Mouse (Mus musculus): ENCODE data around the gene Nfe2l3. TPM values are rescaled to one million over a fixed set of nuclear protein-coding genes. Genes with fewer than 3 reads are reported as not detected.

The Nfe2l3 gene
- polyA plus RNA-seq, 1 experiment from 2014 or later, result 3.1 TPM

DNA sequence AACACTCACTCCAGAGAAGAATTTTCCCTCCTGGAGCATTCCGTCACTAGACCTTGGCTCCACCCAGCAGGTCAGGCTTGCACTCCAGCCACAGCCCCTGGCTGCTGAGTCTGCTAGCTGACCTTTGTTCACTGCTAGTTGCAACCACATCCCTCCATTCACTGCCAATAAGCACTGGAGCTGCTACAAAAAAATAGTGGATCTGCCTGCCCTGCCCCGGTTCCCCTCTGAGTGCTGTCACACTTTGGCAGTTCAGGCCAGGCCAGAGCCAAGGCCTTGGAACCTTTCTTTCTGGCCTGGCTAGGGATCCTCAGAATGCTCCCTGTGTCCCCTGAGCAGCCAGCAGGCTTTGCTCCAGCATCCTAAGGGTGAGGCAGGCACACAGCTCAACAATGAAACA, 57.3 kb downstream of the Nfe2l3 start:
- H3K4me1 ChIP-seq, result peaks cover 28% of the 10 kb centered on the region
- H3K9ac ChIP-seq, result no peak overlapping the region
- H3K27me3 ChIP-seq (replicated peaks), result no peaks in the 10 kb centered on the region
- no peak overlapping the region for H3K4me2 ChIP-seq
- peak overlapping the region; percentile 57 for H3K27ac ChIP-seq (replicated peaks)
- ATAC-seq (ENCODE audit: extremely low read depth, insufficient number of reproducible peaks, low FRiP score, low TSS enrichment), result no peak
- H3K4me3 ChIP-seq, result no peak overlapping the region
- WGBS, result 24% methylated on average over 2 of the region's 2 CpGs
- peaks cover 6% of the 10 kb centered on the region for H3K9me3 ChIP-seq
- peaks cover 5% of the 10 kb centered on the region for H3K36me3 ChIP-seq

GRCm38 (mm10) chr6:51497321-51498111, 65.0 kb downstream of the Nfe2l3 start:
- no peak overlapping the region for H3K4me2 ChIP-seq
- no peak for ATAC-seq (ENCODE audit: extremely low read depth, insufficient number of reproducible peaks, low FRiP score, low TSS enrichment)
- H3K4me3 ChIP-seq, result no peak overlapping the region
- H3K4me1 ChIP-seq, result no peaks in the 10 kb centered on the region
- no peaks in the 10 kb centered on the region for H3K9me3 ChIP-seq
- H3K27me3 ChIP-seq (replicated peaks), result no peaks in the 10 kb centered on the region
- WGBS, result 50% methylated on average over 8 of the region's 8 CpGs
- no peak overlapping the region for H3K9ac ChIP-seq
- H3K36me3 ChIP-seq, result no peaks in the 10 kb centered on the region
- no peak overlapping the region for H3K27ac ChIP-seq (replicated peaks)

DNA sequence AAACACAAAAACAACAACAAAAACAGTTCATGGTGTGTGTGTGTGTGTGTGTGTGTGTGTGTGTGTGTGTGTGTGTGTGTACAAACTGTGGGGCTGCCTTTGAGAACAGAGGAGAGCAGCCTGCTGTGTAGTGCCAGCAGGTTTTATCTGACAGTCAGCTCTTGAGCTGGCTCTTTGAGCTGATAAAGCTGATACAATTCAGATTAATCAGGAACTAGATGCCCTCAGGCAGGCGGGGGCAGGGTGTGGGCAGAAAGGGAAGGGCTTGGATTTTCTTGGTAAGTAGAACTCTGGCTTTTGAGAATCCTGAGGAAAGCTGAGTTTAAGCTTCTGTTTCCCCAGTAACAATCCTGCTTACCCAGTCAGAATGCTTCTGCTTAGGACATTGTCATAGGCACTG, 73.2 kb downstream of the Nfe2l3 start:
- H3K27me3 ChIP-seq (replicated peaks), result no peaks in the 10 kb centered on the region
- WGBS, result 38% methylated on average over 1 of the region's 1 CpGs
- peaks cover 9% of the 10 kb centered on the region; the same call in 1 of the 2 replicates for H3K4me1 ChIP-seq
- ATAC-seq (ENCODE audit: extremely low read depth, insufficient number of reproducible peaks, low FRiP score, low TSS enrichment), result no peak
- H3K27ac ChIP-seq (replicated peaks), result no peak overlapping the region
- no peak overlapping the region for H3K9ac ChIP-seq
- H3K36me3 ChIP-seq, result no peaks in the 10 kb centered on the region
- no peak overlapping the region for H3K4me2 ChIP-seq
- H3K4me3 ChIP-seq, result no peak overlapping the region
- no peaks in the 10 kb centered on the region for H3K9me3 ChIP-seq

- H3K36me3 ChIP-seq, result no peaks in the 10 kb centered on the region
- H3K27ac ChIP-seq (replicated peaks), result no peak overlapping the region
- H3K4me2 ChIP-seq, result no peak overlapping the region
- H3K4me1 ChIP-seq, result peaks cover 9% of the 10 kb centered on the region; the same call in 1 of the 2 replicates
- no peaks in the 10 kb centered on the region for H3K27me3 ChIP-seq (replicated peaks)
- H3K9ac ChIP-seq, result no peak overlapping the region
- no peaks in the 10 kb centered on the region for H3K9me3 ChIP-seq
- no peak overlapping the region for H3K4me3 ChIP-seq
- WGBS, result 58% methylated on average over 2 of the region's 2 CpGs
- no peak for ATAC-seq (ENCODE audit: extremely low read depth, insufficient number of reproducible peaks, low FRiP score, low TSS enrichment)
Observed at GRCm38 (mm10) chr6:51507556-51507955, 75.1 kb downstream of the Nfe2l3 start.

Other genes starting within 250 kb of the Nfe2l3 start
- 1,097 and 1,199 TPM in 2 replicates for gene Hnrnpa2b1, start 37.2 kb downstream of the Nfe2l3 start, polyA plus RNA-seq (2015; fragmentation: Nextera tagmentation; extraction: Ambion mirVana)
- 320 and 353 TPM in 2 replicates for gene Cbx3, start 37.7 kb downstream of the Nfe2l3 start, polyA plus RNA-seq (2015; fragmentation: Nextera tagmentation; extraction: Ambion mirVana)
- 16.5 and 16.6 TPM in 2 replicates for gene Snx10, start 91.2 kb downstream of the Nfe2l3 start, polyA plus RNA-seq (2015; fragmentation: Nextera tagmentation; extraction: Ambion mirVana)